Mouse (Mus musculus) right cerebral cortex, postnatal 4 days (tissue): ENCODE measurements around the gene Cdc42.

Source experiments
- DNase-seq: peaks from one replicate; pipeline ENCODE4 v3.0.0-alpha.2; 2022

The Cdc42 gene

GRCm38 (mm10) chr4:137313511-137313910 lies 44.0 kb downstream of the Cdc42 start:
- no peak for DNase-seq

GRCm38 (mm10) chr4:137308377-137308776 lies 49.1 kb downstream of the Cdc42 start:
- DNase-seq, result peak; percentile 35

GRCm38 (mm10) chr4:137306991-137307706 lies 50.4 kb downstream of the Cdc42 start:
- DNase-seq, result no peak

GRCm38 (mm10) chr4:137306577-137306888 lies 51.0 kb downstream of the Cdc42 start:
- no peak for DNase-seq

GRCm38 (mm10) chr4:137305831-137306576 lies 51.5 kb downstream of the Cdc42 start:
- DNase-seq, result no peak

- DNase-seq, result no peak
Measured at GRCm38 (mm10) chr4:137305066-137305465, 52.5 kb downstream of the Cdc42 start.

GRCm38 (mm10) chr4:137304106-137304505 lies 53.4 kb downstream of the Cdc42 start:
- no peak for DNase-seq

GRCm38 (mm10) chr4:137301635-137302034 lies 55.9 kb downstream of the Cdc42 start:
- peak; percentile 54 for DNase-seq

GRCm38 (mm10) chr4:137300227-137300626 lies 57.3 kb downstream of the Cdc42 start:
- no peak for DNase-seq

GRCm38 (mm10) chr4:137298406-137298805 lies 59.1 kb downstream of the Cdc42 start:
- no peak for DNase-seq

- no peak for DNase-seq
Measured at GRCm38 (mm10) chr4:137297611-137298010, 59.9 kb downstream of the Cdc42 start.

- DNase-seq, result no peak
Measured at GRCm38 (mm10) chr4:137294951-137295350, 62.6 kb downstream of the Cdc42 start.

GRCm38 (mm10) chr4:137294474-137294873 lies 63.0 kb downstream of the Cdc42 start:
- DNase-seq, result no peak

- DNase-seq, result no peak
Measured at GRCm38 (mm10) chr4:137294032-137294431, 63.5 kb downstream of the Cdc42 start.

- DNase-seq, result no peak
Measured at GRCm38 (mm10) chr4:137292625-137293024, 64.9 kb downstream of the Cdc42 start.

GRCm38 (mm10) chr4:137290250-137290649 lies 67.3 kb downstream of the Cdc42 start:
- DNase-seq, result no peak

GRCm38 (mm10) chr4:137289701-137290100 lies 67.8 kb downstream of the Cdc42 start:
- DNase-seq, result no peak

GRCm38 (mm10) chr4:137287818-137288217 lies 69.7 kb downstream of the Cdc42 start:
- DNase-seq, result peak; percentile 64

GRCm38 (mm10) chr4:137287206-137287605 lies 70.3 kb downstream of the Cdc42 start:
- DNase-seq, result no peak

GRCm38 (mm10) chr4:137286662-137286953 lies 70.9 kb downstream of the Cdc42 start:
- no peak for DNase-seq

GRCm38 (mm10) chr4:137285876-137286661 lies 71.5 kb downstream of the Cdc42 start:
- no peak for DNase-seq

- DNase-seq, result no peak
Measured at GRCm38 (mm10) chr4:137283407-137283732, 74.2 kb downstream of the Cdc42 start.

- no peak for DNase-seq
Measured at GRCm38 (mm10) chr4:137282584-137283406, 74.7 kb downstream of the Cdc42 start.
